Mouse (Mus musculus): ENCODE data around the gene Naaladl2.

DNA sequence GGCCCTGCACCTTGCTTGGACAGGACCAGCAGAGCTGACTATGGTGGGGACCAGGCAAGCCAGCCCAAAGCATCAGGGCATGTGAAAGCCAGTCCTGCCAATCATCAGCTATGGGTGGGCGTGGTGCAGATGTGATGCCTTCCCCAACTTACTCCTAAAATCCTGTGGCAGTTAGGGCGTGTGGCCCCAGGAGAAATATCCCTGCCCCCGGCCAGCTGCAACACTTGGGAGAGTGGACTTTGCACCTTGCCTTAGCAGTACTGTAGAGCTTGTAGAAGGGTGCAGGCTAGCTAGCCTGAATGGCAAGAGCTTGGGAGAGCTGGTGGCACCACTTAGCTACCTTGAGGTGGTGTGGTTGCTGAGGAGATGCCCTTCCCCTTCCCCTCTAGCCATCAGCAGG lies 255.3 kb downstream of the Naaladl2 start:
- TF ChIP-seq GATA1 (IDR thresholded peaks at IDR 0.05; ENCODE audit: borderline replicate concordance, low read length) (no peak), FLI1 (IDR thresholded peaks at IDR 0.05; ENCODE audit: low read length) (no peak)
